Mouse (Mus musculus) thymus, adult 18-20 months (tissue): Measurements from ENCODE around the gene Il17c.

Source experiments
- DNase-seq, 2 experiments: peaks; one replicate each; pipeline ENCODE4 v3.0.0; 2022; ENCODE audit warnings: mixed read lengths in 2 of 2

Il17c gene

DNA sequence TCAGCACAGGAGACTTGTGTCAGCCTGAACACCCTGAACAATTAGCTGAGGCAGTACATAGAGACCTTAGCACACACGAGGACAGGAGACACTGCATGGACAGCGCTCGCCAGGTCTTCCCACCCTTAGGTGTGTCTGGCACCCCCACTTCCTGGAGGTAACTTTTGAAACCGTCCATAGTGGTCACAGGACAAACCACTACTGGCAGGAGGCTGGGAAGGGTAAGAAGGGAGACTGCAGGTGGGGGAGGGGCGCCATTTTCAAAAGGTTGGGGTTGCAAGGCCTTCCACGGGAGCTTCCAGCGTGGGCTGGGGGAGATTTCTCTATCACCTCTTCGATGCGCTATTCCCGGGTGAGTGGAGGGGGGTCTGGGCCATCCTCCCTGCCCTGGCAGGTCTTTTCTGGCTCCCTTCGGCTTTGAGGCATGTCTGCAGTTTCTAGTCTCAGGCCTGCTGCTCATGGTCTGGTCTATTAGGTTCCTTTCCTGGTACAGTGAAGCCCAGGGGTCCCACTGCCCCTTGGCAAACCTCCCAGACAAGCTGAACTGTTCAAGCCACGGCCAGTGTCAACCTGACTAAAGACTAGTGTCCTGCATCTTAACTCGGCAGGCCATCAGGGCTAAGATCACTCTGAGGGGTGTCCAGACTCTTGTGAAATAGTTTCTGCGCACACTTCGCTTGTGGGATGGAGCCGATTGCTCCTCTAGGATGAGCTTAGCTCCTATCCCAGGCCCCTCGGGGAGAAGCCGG is 10.0 kb downstream of the Il17c start:
- no peak for DNase-seq

DNA sequence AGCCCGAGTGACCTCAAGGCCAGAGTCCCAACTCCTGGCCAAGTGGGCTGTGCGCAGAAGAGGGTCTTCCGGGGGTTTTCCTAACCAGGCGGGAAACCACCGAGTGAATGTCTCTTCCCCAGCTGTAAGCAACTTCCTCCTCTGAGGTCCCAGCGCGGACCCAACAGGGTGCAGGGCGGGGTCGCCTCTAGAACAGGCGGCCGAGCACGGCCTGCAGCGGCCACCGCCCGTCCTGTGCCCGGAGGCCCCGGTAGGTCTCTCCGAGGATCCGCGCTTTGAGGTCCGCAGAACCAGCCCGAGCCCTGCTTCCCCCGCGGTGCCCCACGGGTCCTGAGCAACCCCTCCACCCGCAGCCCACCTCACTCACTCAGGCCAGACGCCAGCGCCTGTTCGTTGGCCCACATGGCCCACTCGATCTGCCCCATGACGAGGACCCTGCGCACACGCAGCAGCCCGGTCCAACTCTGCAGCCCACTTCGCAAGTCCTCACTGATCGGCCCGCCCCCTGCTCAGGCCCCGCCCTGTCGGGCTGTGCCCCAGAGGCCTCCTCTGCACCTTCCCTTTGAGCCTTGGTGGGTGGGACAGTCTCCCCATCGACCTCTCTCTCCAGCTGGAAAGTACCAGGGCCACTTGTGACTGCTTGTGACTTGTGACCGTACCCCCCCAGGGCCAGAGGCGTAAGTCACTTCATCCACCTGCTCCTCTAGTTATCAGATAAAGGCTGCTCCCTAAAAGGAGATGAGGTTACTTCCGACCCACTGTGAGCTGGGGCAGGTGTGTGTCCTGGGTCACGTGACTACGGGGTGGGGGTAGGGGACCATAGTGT is 10.8 kb downstream of the Il17c start, which contains the start of gene Cyba:
Gene Cyba, minus strand, starts transcription at position 488 of the 826 bp plus-strand sequence.
- peak; percentile 78 to 90 for DNase-seq

- DNase-seq: no peak
These were observed 11.6 kb downstream of the Il17c start for GRCm38 (mm10) chr8:122433269-122433905.

DNA sequence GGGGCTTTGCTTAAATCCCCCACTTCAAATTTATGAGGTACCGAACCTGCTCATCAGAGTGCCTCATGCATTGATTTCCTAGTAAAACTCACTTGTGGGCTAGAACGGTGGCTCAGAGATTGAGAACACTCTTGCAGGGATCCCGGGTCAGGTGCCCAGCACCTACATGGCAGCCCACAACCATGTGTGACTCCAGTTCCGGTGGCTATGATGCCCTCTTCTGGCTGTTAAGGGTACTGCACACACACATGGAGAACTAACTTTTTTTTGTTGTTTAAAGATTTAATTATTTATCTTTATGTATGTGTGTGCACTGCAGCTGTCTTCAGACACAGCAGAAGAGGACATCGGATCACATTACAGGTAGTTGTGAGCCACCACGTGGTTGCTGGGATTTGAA is 13.6 kb downstream of the Il17c start:
- no peak for DNase-seq

DNA sequence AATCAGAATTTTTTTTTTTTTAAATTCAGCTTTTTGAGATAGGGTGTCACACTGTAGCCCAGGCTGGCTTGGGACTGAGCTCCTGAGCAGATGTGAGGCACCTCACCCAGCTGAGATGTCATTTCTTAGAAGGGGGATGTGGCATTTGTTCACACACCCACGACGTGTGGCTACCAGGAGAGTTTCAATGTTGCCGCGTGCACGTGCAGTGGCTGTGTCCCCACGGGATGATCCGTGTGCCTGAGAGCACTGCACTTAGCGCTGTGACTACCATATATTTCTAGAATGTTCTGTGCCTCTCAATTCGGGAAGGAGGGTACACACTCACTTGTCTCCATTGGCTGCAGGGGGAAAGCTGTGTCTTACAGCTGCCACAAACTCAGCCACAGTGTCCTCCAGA is 14.3 kb downstream of the Il17c start:
- DNase-seq: no peak

GRCm38 (mm10) chr8:122436586-122437125 is 14.8 kb downstream of the Il17c start:
- no peak for DNase-seq

DNA sequence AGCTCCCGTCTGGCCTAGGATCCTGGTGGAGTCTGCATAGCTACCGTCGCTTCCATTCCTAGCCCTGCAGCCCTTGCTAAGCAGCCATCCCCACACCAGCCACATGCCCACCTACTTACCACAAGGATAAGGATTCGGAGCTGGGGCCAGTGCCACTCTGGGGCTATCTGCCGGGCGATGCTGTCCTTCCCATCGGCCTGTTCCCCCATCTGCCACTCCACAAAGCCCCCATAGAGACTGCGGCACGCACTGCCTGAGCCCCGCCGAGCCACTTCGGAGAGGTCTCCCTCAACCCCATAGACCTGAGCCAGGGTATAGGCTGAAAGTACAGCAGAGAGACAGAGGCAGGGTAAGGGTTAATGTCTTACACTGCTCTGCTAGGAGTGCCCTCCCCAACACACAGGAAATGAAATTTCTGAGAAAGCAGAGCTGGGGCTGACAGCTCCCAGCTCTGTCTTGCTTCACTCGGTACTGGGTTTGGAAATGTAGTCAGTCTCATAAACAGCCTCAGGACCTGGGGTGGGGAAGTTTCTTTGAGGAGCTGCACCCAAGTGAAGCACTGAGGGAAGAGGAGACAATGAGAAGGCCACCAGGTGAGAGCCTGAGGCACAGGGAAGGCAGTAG is 16.0 kb downstream of the Il17c start:
- no peak for DNase-seq

GRCm38 (mm10) chr8:122439336-122439735 is 17.5 kb downstream of the Il17c start:
- no peak for DNase-seq

GRCm38 (mm10) chr8:122441326-122441725 is 19.5 kb downstream of the Il17c start:
- DNase-seq: no peak

GRCm38 (mm10) chr8:122442356-122442755 is 20.5 kb downstream of the Il17c start:
- no peak for DNase-seq

- DNase-seq: no peak
These were observed 21.0 kb downstream of the Il17c start for GRCm38 (mm10) chr8:122442781-122443180.

DNA sequence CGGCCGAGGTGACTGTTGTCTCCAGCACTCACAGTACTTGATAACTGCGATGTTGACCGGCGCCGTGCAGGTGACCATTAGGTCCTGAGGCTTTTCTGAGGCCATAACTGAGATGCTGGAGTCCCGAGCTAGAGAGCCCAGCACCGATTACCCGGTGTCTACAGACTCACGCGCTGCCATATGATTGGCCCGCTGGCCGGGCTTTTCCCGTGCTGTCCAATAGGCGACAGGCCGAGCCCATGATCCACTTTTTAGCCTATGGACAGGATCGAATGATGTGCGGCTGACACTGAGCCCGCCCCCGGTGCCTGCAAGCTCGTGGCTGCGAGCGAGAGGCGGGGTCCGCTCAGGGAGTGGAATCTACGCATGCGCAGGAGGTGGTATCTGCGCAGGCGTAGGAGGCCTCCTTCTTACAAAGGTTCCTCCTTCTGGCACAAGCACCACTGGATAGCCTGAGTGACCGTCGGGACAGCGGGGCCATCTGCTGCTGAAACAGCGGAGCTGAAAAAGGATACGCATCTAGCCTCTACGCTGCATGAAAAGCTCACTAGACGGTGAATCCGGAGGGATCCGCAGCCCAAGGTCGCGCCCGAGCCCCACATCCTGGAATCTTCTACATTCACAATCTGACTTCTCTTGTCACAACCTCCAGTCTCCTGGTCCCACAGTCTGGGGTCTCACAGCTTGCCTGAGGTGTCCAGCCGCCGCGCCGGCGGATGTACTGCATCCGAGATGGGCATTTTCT is 21.6 kb downstream of the Il17c start, which contains the start of gene Mvd:
Gene Mvd, minus strand, starts transcription at position 161 of the 745 bp plus-strand sequence.
- DNase-seq: peak; percentile 98 to 99

- DNase-seq: peak in 1 of 2 experiments; percentile 51
These were observed 22.4 kb downstream of the Il17c start for GRCm38 (mm10) chr8:122444058-122444748.

DNA sequence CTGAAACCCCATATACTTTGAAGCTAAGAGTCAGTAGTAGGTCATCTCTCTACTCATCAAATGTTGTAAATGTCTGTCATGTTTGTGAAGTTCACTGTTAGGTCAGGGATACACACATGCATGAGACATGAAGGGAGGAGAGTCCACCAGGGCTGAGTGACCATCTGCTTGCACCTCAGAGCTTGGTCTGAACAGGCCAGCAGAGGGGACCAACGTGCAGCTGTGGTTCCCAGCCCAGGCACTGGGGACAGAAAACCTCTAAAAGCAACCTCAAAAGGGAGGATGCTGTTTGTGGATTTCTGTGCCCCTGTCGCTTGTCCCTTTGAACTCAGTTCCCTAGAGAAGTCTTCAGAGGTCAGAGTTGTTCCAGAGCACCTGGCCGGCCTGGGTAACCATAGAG is 23.4 kb downstream of the Il17c start:
- no peak for DNase-seq

DNA sequence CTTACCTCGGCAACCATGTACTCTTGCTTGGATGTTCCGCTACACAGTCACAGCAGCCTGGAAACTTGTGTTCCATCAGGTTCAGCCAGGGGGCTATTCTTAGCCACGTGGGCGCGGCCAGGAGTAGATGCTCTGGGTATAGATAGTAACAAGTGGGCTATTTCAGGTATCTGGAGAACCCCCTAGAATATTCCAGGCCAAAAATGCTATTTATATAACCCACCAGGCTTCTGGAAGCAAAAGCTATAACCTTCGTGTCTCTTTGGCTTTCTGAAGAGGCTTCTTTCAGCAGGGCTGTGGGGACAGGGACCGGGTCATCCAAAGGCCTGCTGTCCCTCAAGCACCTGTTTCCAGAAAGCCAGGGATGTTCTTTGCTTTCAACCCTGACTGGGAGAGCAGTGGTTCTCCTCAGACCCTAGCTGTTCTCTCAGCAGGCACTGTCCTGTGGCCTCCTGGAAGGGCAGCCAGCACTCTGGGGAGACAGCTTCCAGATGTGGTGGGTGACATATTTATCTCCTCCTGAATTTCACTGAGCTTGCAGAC is 29.4 kb downstream of the Il17c start:
- no peak for DNase-seq

DNA sequence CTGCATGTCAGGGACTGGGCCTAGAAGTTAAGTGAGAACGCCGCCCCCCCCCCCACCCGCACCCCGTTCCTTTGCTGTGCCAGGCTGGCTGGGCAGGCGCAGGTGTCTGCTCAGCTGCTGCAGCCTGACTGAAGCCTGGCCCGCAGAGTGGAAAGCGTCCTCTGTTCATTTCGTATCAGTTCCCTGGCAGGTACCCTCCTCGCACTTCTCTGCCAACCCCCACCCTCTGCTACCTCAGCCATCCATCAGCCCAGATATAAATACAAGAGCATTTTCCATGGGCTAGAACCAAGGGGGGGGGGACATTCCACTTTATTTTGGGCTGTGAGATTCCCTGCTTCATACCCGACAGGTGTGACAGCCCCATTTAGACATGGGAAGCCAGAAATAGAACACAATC is 30.3 kb downstream of the Il17c start:
- DNase-seq: no peak

DNA sequence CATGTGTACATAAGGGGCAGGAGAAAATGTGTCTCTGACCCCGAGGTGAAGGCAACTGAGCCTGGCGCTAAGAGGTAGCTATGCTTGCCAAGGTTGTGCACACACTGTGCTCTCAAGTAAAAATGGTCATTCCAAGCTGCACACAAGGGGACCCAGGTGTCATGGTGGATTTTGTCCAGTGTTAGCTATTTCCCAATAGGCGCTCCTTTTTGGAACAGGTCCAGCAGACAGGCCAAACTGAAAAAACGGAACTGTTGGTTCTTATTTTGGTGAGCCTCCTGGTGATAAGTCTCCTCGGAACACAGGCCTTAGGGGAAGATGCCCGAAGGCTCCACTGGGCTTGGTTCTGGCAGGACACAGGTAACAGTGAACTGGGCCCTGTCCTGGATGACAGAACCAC is 32.6 kb downstream of the Il17c start:
- no peak for DNase-seq

GRCm38 (mm10) chr8:122457171-122457570 is 35.4 kb downstream of the Il17c start:
- no peak for DNase-seq

- peak in 1 of 2 experiments; percentile 66 for DNase-seq
These were observed 37.5 kb downstream of the Il17c start for GRCm38 (mm10) chr8:122459218-122459900.

DNA sequence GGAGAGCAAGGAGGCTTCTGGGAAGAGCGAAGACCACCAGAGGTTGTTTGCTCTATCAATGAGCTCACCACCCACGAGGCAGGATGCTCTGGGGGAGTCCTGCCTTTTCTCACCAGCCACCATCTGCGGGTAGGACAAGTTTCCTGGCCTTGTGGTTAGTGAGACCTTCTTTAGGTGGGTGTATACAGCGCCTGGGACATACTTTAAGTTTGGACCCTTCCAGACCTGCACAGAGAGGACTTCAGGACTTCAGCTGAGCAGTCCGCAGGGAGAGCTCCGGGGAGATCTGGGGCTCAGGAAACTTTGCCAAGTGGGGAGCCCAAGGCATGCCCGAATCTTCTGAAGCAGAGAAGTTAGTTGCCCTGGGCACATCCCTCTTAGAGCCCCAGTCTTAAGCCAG is 38.2 kb downstream of the Il17c start:
- peak in 1 of 2 experiments; percentile 58 for DNase-seq
